Mouse (Mus musculus): ENCODE data around the gene Wdr61.

Wdr61 gene

DNA sequence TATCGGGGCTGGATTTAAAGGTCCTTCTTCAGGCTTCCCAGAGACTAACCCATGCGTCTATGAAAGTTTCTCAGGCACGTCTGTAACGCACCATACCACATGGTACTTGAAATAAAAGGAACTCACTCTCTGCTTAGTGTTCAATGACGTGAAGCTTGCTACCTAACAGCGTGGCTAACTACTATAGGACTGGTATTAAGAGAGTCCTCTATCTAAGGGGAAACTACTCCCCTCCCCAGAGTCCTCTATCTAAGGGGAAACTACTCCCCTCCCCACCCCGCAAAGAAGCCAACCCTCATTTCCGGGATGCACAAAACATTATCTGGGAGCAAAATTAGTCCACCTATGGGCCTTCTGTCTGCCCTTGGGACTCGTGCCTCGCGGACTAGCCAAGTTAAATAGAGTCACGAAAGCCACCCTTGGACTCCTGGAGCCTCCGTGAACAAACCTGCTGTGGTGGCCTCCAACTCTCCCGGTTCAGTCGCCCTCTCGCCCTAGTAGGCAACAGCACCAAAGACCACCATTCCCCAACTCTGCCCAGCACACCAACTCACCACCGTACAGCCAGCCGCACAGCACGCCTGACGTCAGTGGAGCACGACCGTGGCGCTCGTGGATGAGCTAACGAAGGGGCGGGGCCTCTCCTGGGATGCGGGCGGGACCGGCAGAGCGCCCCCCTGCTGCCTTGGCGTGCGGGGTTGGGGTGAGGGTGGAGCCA is at the start of gene Wdr61:
TSS of gene Wdr61 (minus strand) at position 599 of the 718 bp plus-strand sequence.
- peak; percentile 98 for DNase-seq (ENCODE audit: low spot score)

DNA sequence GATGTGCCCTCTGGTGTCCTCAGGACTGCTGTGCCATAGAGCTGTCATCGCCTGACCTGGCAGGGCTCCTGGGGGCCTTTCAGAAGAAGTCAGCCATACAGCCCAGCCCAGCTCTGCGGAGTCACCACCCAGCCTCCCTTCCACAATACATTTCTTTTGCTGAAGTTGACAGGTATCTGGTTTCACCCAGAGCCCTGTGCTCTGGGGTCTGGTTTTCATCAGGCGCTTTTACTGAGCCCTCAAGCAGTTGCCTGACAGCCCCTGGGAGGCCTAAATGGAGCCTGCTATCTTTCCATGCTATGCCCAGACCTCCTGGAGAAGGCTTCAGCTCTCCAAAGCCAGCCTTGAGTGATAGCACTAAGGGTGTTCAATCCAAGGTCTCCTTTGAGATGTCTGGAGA is 49.7 kb upstream of the Wdr61 start:
- no peak for DNase-seq (ENCODE audit: low spot score)

DNA sequence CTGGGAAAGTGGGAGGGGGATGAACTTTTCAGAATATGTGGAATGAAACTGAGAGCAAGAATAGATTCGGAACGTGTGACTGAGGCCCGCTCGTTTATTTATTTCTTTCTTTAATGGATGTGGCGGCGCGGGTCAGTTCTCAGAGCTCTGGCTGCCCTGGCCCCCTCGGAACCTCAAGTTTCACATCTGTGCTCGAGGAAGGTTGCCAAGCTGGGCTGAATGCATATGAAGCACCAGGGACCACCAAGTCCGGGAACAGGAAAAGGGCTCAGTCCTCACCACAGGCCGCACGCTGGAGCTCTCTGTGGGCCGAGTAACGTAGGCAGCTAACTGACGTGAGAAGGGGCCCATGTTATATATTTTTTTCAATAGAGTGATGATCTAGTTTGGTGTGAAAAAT is 48.2 kb upstream of the Wdr61 start:
- DNase-seq (ENCODE audit: low spot score), result no peak

DNA sequence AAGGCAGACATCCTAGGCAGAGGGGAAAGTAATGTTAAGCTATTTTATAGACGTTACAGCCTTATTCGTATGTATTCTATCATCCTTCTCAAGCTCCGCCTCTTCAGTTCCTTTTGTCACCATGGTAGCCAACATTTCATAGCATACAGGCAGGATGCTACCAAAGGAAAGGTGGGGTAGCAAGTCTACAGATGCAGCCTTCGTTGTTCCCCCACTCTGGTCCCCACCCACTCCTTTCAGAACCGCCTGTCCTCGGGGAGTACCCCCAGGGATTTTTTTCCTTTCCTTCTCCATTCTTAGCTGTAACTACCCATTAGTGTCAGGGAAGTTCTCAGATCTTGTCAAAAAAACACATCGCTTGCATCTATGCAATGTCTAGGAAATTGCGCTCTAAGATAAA is 45.0 kb upstream of the Wdr61 start:
- DNase-seq (ENCODE audit: low spot score), result no peak

DNA sequence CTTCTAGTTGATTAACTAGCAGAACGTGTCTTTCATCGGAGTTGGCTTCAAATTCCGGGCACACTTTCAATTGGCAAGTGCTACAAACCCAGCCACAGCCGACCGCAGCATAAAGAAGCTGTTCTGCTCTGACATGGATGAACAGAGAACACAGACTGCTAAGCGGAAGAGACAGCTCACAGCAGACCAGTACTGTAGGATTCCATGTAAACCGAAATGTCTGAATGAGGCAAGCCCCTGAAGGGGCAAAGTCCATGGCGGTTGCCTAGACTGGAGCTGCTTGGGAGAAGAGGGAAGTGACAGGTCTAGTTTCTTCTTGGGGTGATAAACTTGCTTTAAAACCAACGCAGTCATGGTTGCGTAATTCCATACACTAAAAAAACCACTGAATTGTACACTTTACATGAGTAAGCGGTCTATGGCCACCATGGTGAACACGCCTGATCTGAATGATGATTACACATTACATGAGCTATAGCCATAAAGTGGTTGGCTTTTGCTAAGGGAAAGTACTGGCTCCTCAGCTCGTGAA is 42.2 kb upstream of the Wdr61 start:
- no peak for DNase-seq (ENCODE audit: low spot score)

DNA sequence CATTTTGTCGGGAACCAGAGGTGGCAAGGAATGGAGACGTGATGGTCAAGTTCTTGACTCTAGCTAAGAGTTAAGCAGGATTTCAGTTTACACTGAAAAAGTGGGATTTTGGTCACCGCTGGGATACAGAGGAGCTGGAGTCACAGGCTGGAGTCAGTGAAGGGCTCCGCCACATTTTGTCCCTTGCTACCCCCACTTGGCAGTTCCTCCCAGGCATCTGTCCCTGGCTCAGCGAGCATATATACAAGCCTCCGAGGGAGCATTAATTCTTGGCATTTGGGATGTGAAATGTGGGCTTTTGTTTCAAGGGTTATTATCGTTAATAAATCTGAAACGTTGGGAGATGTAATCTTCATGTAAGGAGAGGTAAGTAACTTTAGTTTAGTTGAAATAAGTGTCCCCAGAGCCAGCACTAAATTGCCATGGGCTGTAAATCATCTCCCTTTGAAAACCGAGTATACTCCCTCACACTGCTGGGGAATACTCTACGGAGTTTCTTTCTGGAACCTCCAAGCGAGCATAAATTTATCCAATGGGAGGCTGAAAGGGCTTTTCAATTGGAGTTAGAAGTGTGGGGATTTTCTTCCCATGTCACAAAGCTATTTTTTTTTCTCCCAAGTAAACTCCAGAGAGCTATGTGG is 35.9 kb upstream of the Wdr61 start:
- DNase-seq (ENCODE audit: low spot score), result no peak

DNA sequence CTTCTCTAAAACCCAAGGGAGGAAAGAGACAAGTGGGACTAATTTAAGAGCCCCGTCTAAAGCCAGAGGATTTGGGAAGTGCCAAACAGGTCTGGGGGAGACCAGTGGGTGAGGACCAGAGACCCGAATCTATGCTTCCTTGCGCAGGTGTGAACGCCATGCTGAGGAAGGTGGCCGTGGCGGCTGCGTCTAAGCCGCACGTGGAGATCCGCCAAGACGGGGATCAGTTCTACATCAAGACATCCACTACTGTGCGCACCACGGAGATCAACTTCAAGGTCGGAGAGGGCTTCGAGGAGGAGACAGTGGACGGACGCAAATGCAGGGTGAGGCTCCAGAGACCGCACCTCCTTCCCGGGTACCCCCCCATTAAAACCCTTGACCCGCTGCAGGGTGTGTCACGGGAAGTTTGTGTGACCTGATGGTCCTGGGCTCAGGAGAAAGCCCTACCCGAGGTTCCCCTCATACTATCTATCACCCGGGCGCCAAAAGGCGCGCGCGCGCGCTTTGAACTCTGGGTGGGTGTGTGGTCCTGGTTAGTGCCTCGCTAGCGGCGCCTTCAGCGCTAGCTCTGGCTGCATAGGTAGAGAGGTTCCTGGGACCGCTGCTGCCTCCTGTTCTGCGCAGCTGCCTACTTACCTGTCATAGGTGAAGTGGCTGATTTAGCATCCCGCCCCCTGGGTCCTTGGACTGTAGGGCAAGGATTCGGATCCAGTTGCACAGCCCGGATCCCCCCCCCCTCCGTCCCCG is 31.2 kb upstream of the Wdr61 start:
- no peak for DNase-seq (ENCODE audit: low spot score)

DNA sequence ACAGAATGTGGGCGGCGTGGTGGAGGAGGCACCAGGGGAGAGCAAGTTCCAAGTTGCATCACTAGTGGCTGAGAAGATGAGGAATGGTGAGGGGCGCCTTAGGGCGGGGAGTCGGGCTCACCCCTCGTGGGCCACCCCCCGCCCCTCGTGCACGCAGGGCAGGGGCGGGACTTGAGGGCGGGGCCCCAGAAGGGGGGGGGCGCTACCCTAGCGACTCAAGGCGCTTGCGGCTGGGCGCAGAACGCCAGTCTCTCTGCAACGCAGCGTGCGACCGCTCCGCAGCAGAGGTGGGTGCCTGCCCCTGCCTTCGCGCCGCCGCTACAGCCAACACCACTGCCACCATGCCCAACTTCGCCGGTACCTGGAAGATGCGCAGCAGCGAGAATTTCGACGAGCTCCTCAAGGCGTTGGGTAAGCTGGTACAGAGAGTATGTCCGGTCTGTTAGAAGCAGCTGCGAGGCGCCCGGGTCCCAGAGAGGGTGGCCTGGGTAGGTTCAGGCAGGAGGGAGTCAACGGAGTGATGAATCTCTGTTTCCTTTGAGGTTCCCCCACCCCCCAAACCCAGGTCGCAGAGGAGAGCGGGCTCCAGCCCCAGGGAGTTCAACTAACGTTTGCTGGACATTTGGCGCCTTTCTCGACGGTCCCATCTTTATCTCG is 30.4 kb upstream of the Wdr61 start, which contains the start of gene Crabp1:
TSS of gene Crabp1 (plus strand) at position 188 of the 657 bp plus-strand sequence.
- no peak for DNase-seq (ENCODE audit: low spot score)

DNA sequence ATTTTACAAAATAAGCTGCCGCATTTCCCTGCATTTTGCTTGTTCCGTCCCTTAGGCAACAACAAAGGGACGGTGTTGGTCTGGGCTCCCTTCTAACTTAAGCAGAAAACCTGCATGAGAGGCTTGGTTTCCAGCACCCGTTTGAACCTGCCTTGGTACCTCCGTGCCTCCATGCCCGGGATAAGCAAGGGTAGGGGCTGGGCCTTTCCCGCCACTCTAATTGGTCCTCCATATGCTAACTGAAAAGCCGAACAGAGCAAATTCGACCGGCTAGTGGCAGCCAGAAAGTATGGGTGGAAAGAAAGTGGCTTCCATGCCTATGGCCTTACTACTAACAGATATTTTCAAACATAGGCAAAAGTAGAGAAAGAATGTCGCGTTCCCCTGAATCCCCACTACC is 29.8 kb upstream of the Wdr61 start:
- DNase-seq (ENCODE audit: low spot score), result no peak

DNA sequence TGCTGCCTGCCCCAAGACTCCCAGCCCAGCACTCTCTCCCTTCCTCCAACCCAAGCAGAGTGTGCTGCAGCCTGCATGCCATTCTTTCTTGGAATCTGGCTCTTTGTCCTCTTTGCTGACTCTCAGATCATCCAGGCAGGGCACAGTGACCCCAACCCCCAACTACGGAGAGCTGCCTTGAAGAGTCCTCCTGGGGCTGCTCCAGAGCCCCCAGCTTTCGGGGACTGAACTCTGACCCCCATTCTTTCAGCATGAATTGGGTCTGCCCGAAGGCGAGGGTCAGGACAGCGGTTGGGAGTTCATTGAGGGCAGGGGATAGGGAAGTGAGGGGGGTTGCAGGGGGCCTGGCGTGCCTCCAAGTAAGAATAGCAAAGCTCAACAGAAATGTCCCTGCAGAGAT is 25.3 kb upstream of the Wdr61 start:
- no peak for DNase-seq (ENCODE audit: low spot score)

DNA sequence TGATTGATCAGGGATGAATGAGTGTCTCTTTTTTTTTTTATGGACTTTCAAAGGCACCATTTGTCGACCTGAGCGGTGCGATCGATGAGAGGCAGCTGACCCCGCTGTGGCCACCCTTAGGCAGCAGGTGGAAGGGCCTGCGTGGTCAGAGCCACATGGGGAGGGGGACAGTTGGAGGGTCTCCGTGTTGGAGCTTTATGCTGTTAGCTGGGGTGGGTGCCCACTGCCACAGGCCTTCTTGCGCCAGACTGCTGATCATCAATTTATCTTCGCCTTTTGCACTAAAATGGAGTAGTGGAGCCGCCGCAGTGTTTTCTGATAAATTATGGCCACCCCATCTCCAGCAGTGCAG is 18.6 kb upstream of the Wdr61 start:
- DNase-seq (ENCODE audit: low spot score), result no peak

DNA sequence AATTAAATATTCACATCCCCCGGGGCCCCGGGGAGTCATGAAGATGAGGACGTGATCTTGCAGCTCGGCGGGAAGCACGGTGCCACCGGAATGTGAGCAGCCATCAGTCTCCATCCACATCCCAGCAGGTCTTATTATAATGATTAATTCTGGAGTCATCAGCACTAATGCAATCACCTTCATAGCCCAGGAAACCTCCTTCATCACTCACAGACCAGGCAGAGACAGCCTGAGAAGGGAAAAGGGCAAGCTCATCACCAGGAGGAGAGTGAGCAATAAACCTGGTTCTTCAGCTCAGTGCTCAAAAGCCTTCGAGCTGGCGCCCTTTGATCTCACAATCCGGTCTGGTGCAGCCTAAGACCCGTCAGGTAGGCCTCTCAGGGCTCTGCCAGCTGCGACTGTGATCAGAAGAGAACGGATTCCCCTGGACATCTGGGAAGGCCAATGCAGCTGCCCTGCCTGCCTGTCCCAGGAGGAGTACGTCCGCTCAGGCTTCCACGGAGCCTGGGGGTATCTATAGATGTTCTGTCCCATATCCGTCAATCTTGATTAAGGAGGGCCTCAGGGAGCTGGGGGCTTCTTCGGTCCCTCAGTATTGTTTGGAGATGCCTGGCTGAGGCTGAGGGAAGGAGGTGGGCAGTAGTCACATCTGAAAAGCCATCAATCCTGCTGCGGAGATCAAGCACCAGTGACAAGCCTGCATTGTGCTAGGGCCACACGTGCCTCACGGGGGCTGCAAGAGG is 18.1 kb upstream of the Wdr61 start:
- no peak for DNase-seq (ENCODE audit: low spot score)

DNA sequence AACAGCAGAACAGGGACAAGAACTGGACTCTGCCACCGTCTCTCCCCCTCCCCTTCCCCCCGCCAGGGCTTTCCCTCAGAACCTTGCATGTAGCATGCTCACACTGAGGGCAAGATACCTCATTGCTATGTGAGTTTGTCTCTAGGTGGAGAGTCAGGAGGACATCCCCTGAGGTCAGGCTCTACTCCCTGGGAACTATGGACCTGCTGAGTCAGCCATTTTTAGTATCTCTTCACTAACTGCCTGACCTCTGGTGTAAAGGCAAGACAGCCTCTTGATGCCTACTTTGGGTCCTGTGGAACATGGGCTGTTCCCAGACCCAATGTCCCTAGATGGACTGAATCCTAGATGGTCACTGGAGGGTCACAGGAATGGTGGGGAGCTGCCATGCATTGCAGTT is 17.4 kb upstream of the Wdr61 start:
- no peak for DNase-seq (ENCODE audit: low spot score)

DNA sequence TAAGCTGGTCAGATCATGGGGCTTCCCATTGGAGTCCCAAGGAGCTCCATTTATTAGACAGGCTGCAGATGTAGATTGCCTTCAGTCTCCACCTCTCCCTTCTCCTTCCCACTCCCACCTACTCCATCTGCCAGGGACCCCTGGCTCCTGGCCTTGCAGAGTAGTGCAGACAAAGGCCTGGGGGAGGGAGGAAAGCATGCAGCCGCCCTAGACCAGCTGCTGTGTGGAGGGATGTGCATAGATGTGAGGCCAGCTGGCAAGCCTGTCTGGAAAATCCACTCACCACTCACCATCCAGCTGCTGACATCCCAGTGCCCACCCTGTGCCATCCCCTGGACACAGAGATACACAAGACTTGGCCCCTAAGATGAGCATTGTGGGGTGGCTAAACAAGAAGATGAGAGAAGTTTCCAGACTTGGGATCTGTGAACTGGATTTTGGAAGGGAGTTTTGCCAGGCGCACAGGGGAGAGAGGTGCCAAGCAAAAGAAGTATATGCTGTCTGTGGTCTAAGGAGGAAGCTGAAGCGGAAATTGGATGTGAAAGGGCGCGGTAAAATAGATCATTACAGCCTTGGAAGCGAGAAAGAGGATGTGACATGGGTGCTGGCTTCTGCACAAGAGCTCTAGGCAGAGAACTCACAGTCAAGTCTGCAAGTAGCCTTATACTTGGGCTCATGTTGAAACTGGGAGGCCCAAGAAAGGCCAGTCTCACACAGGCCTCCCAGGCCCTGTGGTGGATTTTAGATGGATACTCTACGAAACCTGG is 16.1 kb upstream of the Wdr61 start:
- no peak for DNase-seq (ENCODE audit: low spot score)

DNA sequence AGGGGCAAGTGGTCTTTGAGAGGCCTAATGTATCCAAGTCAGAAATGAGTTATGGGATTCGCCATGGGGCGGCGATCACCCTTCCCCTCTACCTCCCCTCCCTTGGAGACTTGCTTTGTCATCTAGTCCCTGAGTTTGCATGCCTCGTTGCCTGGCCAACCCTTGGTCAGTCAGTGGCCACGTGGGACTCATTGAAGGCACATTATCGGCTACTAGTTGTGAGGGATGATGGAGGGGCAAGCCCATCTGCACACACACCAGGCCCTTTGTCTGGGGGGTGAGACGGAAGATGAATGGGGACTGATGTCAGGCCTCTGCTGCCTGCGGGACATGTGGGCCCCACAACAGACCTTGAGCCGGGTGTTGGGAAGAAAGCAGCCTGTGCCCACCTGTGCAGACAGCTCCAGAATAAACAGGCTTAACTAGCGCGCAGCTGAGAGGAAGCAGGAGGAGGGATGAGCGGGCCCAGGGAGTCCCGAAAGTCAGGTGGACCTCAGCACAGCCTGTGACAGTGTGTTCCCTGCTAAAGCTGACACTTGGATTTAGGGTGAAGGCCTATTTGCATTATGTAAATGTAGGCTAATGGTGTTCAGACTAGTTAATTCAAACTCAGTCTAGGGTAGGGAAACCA is 11.5 kb upstream of the Wdr61 start:
- no peak for DNase-seq (ENCODE audit: low spot score)

DNA sequence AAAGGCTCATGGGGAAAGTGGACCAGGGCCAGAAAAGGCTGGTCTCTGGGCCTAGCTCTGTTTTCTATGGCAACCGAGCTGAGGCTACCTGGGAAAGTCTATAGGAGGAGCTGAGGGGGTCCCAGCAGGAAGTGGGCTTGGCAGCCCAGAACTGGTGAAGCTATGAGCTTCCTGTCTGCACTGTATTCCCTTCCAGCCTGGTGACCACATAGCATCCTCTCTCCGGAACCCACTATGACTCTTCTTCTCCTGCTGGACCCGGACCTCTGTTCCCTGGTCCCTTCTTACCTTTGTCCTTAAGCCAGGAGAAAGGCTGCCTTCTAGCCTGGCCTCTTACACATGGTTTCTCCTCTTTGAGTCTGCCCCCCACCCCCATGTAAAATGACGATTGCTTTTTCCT is 9.6 kb upstream of the Wdr61 start:
- DNase-seq (ENCODE audit: low spot score), result no peak

DNA sequence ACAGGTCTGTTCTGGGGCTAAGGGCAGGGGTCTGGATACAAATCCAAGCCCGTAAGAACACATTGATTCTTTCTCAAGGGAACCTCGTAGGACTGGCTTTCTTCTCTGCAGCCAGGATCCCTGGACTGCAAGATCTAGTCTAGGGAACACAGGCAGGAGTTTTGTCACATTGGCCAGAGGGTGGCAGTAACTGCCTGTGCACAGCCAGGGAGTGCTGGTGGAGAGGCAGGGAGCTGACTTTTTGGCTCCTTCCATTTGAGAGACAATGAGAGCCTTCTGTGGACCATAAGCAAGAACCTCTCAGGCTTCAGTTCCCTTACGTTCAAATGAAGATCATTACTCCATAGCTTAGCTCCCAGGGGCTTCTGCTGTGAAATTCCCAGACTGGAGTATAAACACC is 4.1 kb upstream of the Wdr61 start:
- DNase-seq (ENCODE audit: low spot score), result no peak

DNA sequence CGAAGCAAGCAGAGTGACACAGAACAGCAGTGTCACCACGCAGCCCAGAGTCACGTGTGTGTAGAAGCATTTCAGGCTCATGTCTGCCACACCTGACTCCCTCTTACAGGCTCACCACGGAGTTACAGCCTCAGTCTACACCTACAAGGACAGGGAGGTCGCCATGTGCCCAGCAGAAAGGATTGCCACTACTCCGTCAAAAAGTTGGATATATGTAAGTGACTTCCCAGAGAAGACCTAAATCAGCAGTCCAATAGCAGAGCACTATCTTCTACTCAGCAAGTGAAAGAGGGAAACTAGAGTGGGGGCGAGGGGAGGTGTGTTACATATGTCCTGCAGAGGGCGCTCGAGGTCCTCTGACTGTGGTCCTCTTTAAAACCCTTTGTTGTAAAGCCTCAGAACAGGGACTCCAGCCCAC is 2.0 kb upstream of the Wdr61 start:
- peak; percentile 55 for DNase-seq (ENCODE audit: low spot score)

DNA sequence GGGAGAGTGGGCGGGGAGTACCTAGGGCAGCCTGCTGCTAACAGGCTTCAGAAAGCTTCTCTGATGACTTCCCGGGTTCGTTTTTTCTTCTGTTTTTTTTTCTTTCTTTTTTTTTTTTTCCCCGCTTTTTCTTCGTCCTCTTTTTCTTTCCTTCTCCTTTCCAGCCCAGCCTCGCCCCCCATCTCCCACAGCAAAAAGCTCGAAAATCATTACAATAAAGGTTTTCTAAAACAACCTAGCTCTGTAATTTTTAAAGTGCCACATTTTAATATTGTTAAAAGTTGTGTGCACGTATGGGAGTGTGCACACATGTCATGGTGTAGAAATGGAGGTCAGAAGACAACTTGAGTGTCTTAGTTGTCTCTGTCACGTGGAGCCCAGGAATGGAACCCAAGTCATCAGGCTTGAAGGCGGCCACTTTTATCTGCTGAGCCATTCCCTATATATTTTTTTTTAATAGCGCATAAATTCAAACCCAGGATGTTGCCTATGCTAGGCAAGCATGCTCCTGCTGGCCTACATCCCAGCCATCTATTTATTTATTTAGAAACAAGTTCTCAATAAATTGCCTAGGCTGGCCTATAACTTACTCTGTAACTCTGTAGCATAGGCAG is 427 bp upstream of the Wdr61 start:
- no peak for DNase-seq (ENCODE audit: low spot score)

DNA sequence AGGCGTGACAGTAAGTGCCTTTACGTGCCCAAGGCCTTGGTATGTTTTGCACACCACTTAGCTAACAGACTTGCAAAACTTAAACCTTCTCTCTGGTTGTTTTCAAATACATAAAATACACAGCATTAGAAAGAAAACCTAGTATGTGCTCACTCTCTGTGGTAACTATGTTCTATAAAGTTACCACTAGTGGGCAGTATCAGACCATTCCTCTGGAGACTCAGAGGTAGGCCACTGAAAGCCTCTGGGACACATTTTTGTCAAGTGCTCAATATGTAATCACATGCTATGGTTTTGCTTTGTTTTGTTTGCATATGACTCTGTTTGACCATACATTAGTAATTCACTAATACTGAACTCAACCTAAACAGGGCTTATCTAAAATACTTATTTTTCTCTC is 2.2 kb downstream of the Wdr61 start:
- DNase-seq (ENCODE audit: low spot score), result peak; percentile 31

All from T-cell, adult 2 months (primary cell).